Comparison of ENCODE assay signal across 9 mouse cellular contexts in the genomic region with DNA sequence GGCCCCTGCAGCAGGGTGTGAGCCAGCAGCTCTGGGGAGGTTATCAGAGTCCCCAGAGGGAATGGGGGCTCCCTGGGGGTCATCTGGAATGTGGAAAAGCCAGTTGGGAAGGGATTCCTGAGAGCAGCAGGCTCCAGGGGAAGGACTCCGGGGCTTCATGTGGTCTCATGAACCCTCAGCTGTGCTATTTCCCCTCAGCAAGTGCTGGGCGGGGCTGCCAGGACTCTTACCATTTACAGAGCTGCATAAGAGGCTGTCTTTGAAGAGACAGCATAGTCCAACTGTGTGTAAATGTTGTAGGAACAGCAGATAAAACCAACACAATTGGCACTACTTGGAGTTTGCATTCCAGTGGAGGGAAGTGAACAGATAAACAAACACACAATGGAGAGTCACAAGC.
DNase-seq lines count a peak whose midpoint lies in the region; ATAC-seq and TF ChIP-seq lines count a peak whose summit lies in the region.
"Had no signal": no experiment of that assay in that cellular context is flagged by ENCODE, and none has a peak within 500 bp of the region (broad histone marks: within the 10 kb centered on the region; RNA-seq: fewer than 3 reads in every experiment).

No protein-coding gene starts in this region.

- WGBS in forebrain, embryonic 12.5 days = 59% methylated on average over 2 of the region's 2 CpGs
- 51% methylated on average over 2 of the region's 2 CpGs for WGBS in forebrain, embryonic 14.5 days
- 29% methylated on average over 2 of the region's 2 CpGs for WGBS in stomach, embryonic 16.5 days
- 25% methylated on average over 2 of the region's 2 CpGs for WGBS in stomach, postnatal 0 days
- 29% methylated on average over 2 of the region's 2 CpGs for WGBS in kidney, embryonic 16.5 days

- no peaks in the 10 kb centered on the region for H3K36me3 ChIP-seq in forebrain, embryonic 12.5 days (replicated peaks)
- no peaks in the 10 kb centered on the region for H3K36me3 ChIP-seq in forebrain, embryonic 14.5 days (ENCODE audit: control insufficient read depth, insufficient read depth, low read length)
- no peaks in the 10 kb centered on the region for H3K36me3 ChIP-seq in stomach, embryonic 16.5 days (ENCODE audit: control insufficient read depth, insufficient read depth, low read length)
- H3K36me3 ChIP-seq in stomach, postnatal 0 days (ENCODE audit: control insufficient read depth, insufficient read depth, low read length) = no peaks in the 10 kb centered on the region
- H3K36me3 ChIP-seq in kidney, embryonic 16.5 days (ENCODE audit: insufficient read depth, low read length) = no peaks in the 10 kb centered on the region

- TF ChIP-seq EP300 in stomach, postnatal 0 days (optimal IDR thresholded peaks at IDR 0.05) = no peak

- no peak overlapping the region for H3K4me2 ChIP-seq in forebrain, embryonic 12.5 days
- H3K4me2 ChIP-seq in forebrain, embryonic 14.5 days (ENCODE audit: low read length) = no peak overlapping the region
- no peak overlapping the region for H3K4me2 ChIP-seq in stomach, embryonic 16.5 days (ENCODE audit: low read depth, low read length)
- H3K4me2 ChIP-seq in stomach, postnatal 0 days (replicated peaks; ENCODE audit: low read depth) = no peak overlapping the region
- H3K4me2 ChIP-seq in kidney, embryonic 16.5 days (replicated peaks; ENCODE audit: low read depth, low read length) = no peak overlapping the region

- H3K9me3 ChIP-seq in forebrain, embryonic 12.5 days = no peaks in the 10 kb centered on the region
- no peaks in the 10 kb centered on the region for H3K9me3 ChIP-seq in forebrain, embryonic 14.5 days (replicated peaks; ENCODE audit: control insufficient read depth, low read length)
- H3K9me3 ChIP-seq in stomach, embryonic 16.5 days (replicated peaks; ENCODE audit: control insufficient read depth, low read length) = no peaks in the 10 kb centered on the region
- no peaks in the 10 kb centered on the region for H3K9me3 ChIP-seq in stomach, postnatal 0 days (ENCODE audit: control insufficient read depth, low read length)
- H3K9me3 ChIP-seq in kidney, embryonic 16.5 days (ENCODE audit: low read length) = no peaks in the 10 kb centered on the region

- intact Hi-C loops in gastrocnemius, postnatal 14 days (cut with DNase I; ENCODE audit: low total_unique reads) = no loop called here

- no peak for DNase-seq in forebrain, embryonic 14.5 days (ENCODE audit: low spot score)
- no peak for DNase-seq in stomach, postnatal 0 days (ENCODE audit: low spot score)
- DNase-seq in yolk sac, embryonic 10.5 days (ENCODE audit: low spot score) = peak; percentile 27
- no peak for DNase-seq in gastrocnemius, postnatal 14 days
- DNase-seq in gastrocnemius, postnatal 25 days = no peak

- no peak overlapping the region for H3K4me3 ChIP-seq in forebrain, embryonic 12.5 days (replicated peaks)
- no peak overlapping the region for H3K4me3 ChIP-seq in forebrain, embryonic 14.5 days (ENCODE audit: low read depth, low read length)
- H3K4me3 ChIP-seq in stomach, embryonic 16.5 days (replicated peaks; ENCODE audit: low read length) = no peak overlapping the region
- H3K4me3 ChIP-seq in stomach, postnatal 0 days (ENCODE audit: low read depth, low read length) = no peak overlapping the region
- no peak overlapping the region for H3K4me3 ChIP-seq in kidney, embryonic 16.5 days (ENCODE audit: low read length)
- H3K4me3 ChIP-seq: erythroblast, embryonic 14.5 days had no signal

- H3K9ac ChIP-seq in forebrain, embryonic 12.5 days = no peak overlapping the region
- H3K9ac ChIP-seq in forebrain, embryonic 14.5 days (ENCODE audit: low read length) = no peak overlapping the region
- no peak overlapping the region for H3K9ac ChIP-seq in stomach, embryonic 16.5 days (ENCODE audit: low read length)
- no peak overlapping the region for H3K9ac ChIP-seq in stomach, postnatal 0 days (ENCODE audit: low read length)
- H3K9ac ChIP-seq in kidney, embryonic 16.5 days (replicated peaks; ENCODE audit: low read length) = no peak overlapping the region

- peak overlapping the region; percentile 19; the same call in 1 of the 2 replicates for H3K27ac ChIP-seq in forebrain, embryonic 12.5 days
- H3K27ac ChIP-seq in forebrain, embryonic 14.5 days (ENCODE audit: low read depth, low read length) = no peak overlapping the region
- peak overlapping the region; percentile 24; the same call in 1 of the 2 replicates for H3K27ac ChIP-seq in stomach, embryonic 16.5 days (ENCODE audit: low read length)
- no peak overlapping the region; the same call in 1 of the 2 replicates for H3K27ac ChIP-seq in stomach, postnatal 0 days (replicated peaks)
- H3K27ac ChIP-seq in kidney, embryonic 16.5 days (ENCODE audit: low read length) = peak overlapping the region; percentile 21; the same call in 1 of the 2 replicates

- no peak for TF ChIP-seq CTCF in stomach, postnatal 0 days (IDR thresholded peaks at IDR 0.05; ENCODE audit: low read depth)

- H3K27me3 ChIP-seq in forebrain, embryonic 12.5 days = no peaks in the 10 kb centered on the region
- H3K27me3 ChIP-seq in forebrain, embryonic 14.5 days (replicated peaks; ENCODE audit: control insufficient read depth, insufficient read depth, low read length) = no peaks in the 10 kb centered on the region
- no peaks in the 10 kb centered on the region for H3K27me3 ChIP-seq in stomach, embryonic 16.5 days (ENCODE audit: control insufficient read depth, insufficient read depth, low read length)
- no peaks in the 10 kb centered on the region for H3K27me3 ChIP-seq in stomach, postnatal 0 days (ENCODE audit: control insufficient read depth, insufficient read depth, low read length)
- no peaks in the 10 kb centered on the region for H3K27me3 ChIP-seq in kidney, embryonic 16.5 days (ENCODE audit: insufficient read depth, low read length)

- ATAC-seq in forebrain, embryonic 12.5 days (ENCODE audit: low FRiP score) = no peak
- no peak for ATAC-seq in forebrain, embryonic 14.5 days
- ATAC-seq in stomach, embryonic 16.5 days (ENCODE audit: insufficient read depth, low FRiP score) = no peak
- no peak; the same call in 1 of the 2 replicates for ATAC-seq in stomach, postnatal 0 days (ENCODE audit: low FRiP score, low TSS enrichment)
- ATAC-seq in kidney, embryonic 16.5 days (ENCODE audit: low FRiP score, low TSS enrichment) = 0 out of 2 replicates have a peak, but pooled peaks have one; percentile 53

- H3K4me1 ChIP-seq in forebrain, embryonic 12.5 days = no peaks in the 10 kb centered on the region
- no peaks in the 10 kb centered on the region for H3K4me1 ChIP-seq in forebrain, embryonic 14.5 days (ENCODE audit: control insufficient read depth, insufficient read depth, low read length)
- H3K4me1 ChIP-seq in stomach, embryonic 16.5 days (ENCODE audit: control insufficient read depth, insufficient read depth, low read length) = peaks cover 8% of the 10 kb centered on the region; the same call in 1 of the 2 replicates
- no peaks in the 10 kb centered on the region for H3K4me1 ChIP-seq in stomach, postnatal 0 days (replicated peaks; ENCODE audit: control insufficient read depth, insufficient read depth)
- peaks cover 5% of the 10 kb centered on the region; the same call in 1 of the 2 replicates for H3K4me1 ChIP-seq in kidney, embryonic 16.5 days (ENCODE audit: insufficient read depth, low read length)

Comparison
In these comparisons a context has a peak if more than half of its experiments do, and no peak if none do; other contexts are left out.
1. H3K27ac ChIP-seq: peak in forebrain, embryonic 12.5 days (single experiment), stomach, embryonic 16.5 days (single experiment) and kidney, embryonic 16.5 days (single experiment); none in forebrain, embryonic 14.5 days (single experiment) and stomach, postnatal 0 days (single experiment).